Mouse (Mus musculus) embryonic fibroblast, embryonic 13.5 days (primary cell): ENCODE measurements at regions not wholly inside any gene's neighbourhood (a gene's known extent, or its start where the extent isn't known, plus 50 kb on each side); places are given as distances from the start of the nearest gene placed in this dataset.

Source experiments
- H3K27ac ChIP-seq: 2 replicates; pipeline ENCODE4 v1.5.1; 2012; ENCODE audit warnings: low read length, control low read depth, inconsistent platforms; ENCODE audit not compliant: insufficient read depth
- H3K4me1 ChIP-seq: 2 replicates; pipeline ENCODE4 v1.6.1; 2011; ENCODE audit warnings: low read length; ENCODE audit not compliant: control insufficient read depth, insufficient read depth
- H3K4me3 ChIP-seq: 2 replicates; pipeline ENCODE4 v1.5.1; 2011; ENCODE audit warnings: mild to moderate bottlenecking, control low read depth, low read length; ENCODE audit not compliant: insufficient read depth
- CTCF ChIP-seq: IDR thresholded peaks from 2 replicates; pipeline ENCODE4 v1.5.1; 2011; ENCODE audit warnings: mild to moderate bottlenecking, control low read depth, low read length, moderate library complexity, borderline replicate concordance; ENCODE audit not compliant: insufficient read depth
- POLR2A ChIP-seq: IDR thresholded peaks from 2 replicates; pipeline ENCODE4 v1.6.1; 2011; ENCODE audit warnings: low read depth, mild to moderate bottlenecking, control low read depth, low read length, moderate library complexity

- Histone ChIP-seq H3K4me1 (no peaks in the 10 kb centered on the region), H3K27ac (no peak overlapping the region), H3K4me3 (no peak overlapping the region)
- TF ChIP-seq CTCF (no peak), POLR2A (no peak)
Measured at GRCm38 (mm10) chr3:27815201-27815695, 80.9 kb downstream of the Tmem212 start.

GRCm38 (mm10) chr3:27804271-27804670 is 91.9 kb downstream of the Tmem212 start:
- no peaks in the 10 kb centered on the region for H3K4me1 ChIP-seq
- no peak overlapping the region for H3K27ac ChIP-seq
- TF ChIP-seq CTCF: no peak
- TF ChIP-seq POLR2A: no peak
- H3K4me3 ChIP-seq: no peak overlapping the region

GRCm38 (mm10) chr3:27791633-27791951 is 80.5 kb upstream of the Fndc3b start:
- H3K4me3 ChIP-seq: no peak overlapping the region
- no peak for TF ChIP-seq CTCF
- no peak for TF ChIP-seq POLR2A
- no peak overlapping the region for H3K27ac ChIP-seq
- H3K4me1 ChIP-seq: no peaks in the 10 kb centered on the region

- Histone ChIP-seq H3K4me3 (no peak overlapping the region), H3K4me1 (no peaks in the 10 kb centered on the region)
- TF ChIP-seq POLR2A: no peak
- TF ChIP-seq CTCF: no peak
Measured at GRCm38 (mm10) chr3:27790932-27791632, 80.0 kb upstream of the Fndc3b start.

GRCm38 (mm10) chr3:27783926-27784325 is 72.8 kb upstream of the Fndc3b start:
- Histone ChIP-seq H3K27ac (no peak overlapping the region), H3K4me3 (no peak overlapping the region), H3K4me1 (no peaks in the 10 kb centered on the region)
- TF ChIP-seq POLR2A (no peak), CTCF (no peak)

More at GRCm38 (mm10) chr3:27790932-27791632, 80.0 kb upstream of the Fndc3b start:
- H3K27ac ChIP-seq: no peak overlapping the region

GRCm38 (mm10) chr3:27783476-27783875 is 72.4 kb upstream of the Fndc3b start:
- Histone ChIP-seq H3K4me3 (no peak overlapping the region), H3K4me1 (no peaks in the 10 kb centered on the region), H3K27ac (no peak overlapping the region)
- TF ChIP-seq CTCF (no peak), POLR2A (no peak)

GRCm38 (mm10) chr3:27782056-27782765 is 71.1 kb upstream of the Fndc3b start:
- H3K4me1 ChIP-seq: no peaks in the 10 kb centered on the region
- H3K4me3 ChIP-seq: no peak overlapping the region
- H3K27ac ChIP-seq: no peak overlapping the region
- TF ChIP-seq CTCF: no peak
- TF ChIP-seq POLR2A: no peak

GRCm38 (mm10) chr3:27779892-27780291 is 68.8 kb upstream of the Fndc3b start:
- no peak overlapping the region for H3K4me3 ChIP-seq
- TF ChIP-seq CTCF (no peak), POLR2A (no peak)

GRCm38 (mm10) chr3:27777751-27778150 is 66.6 kb upstream of the Fndc3b start:
- H3K4me3 ChIP-seq: no peak overlapping the region
- H3K27ac ChIP-seq: no peak overlapping the region
- TF ChIP-seq POLR2A (no peak), CTCF (no peak)
- peaks cover 5% of the 10 kb centered on the region; the same call in 1 of the 2 replicates for H3K4me1 ChIP-seq

More at GRCm38 (mm10) chr3:27779892-27780291, 68.8 kb upstream of the Fndc3b start:
- no peaks in the 10 kb centered on the region for H3K4me1 ChIP-seq
- no peak overlapping the region for H3K27ac ChIP-seq

- TF ChIP-seq CTCF (no peak), POLR2A (no peak)
- Histone ChIP-seq H3K4me1 (peaks cover 5% of the 10 kb centered on the region; the same call in 1 of the 2 replicates), H3K4me3 (no peak overlapping the region), H3K27ac (peak overlapping the region; percentile 22; the same call in 1 of the 2 replicates)
Measured at GRCm38 (mm10) chr3:27773176-27773575, 62.1 kb upstream of the Fndc3b start.

GRCm38 (mm10) chr3:27769438-27769837 is 58.3 kb upstream of the Fndc3b start:
- no peak overlapping the region for H3K27ac ChIP-seq
- H3K4me1 ChIP-seq: peaks cover 13% of the 10 kb centered on the region
- TF ChIP-seq CTCF (no peak), POLR2A (no peak)
- no peak overlapping the region for H3K4me3 ChIP-seq
